Mouse (Mus musculus) midbrain, embryonic 16.5 days (tissue): ENCODE data around the gene Srp68. TPM values are rescaled to one million over a fixed set of nuclear protein-coding genes. Genes with fewer than 3 reads are reported as not detected.

Experiments used
- ATAC-seq: fragments of 200-750 bp; cut with Nextera tagmentation; 2 replicates; pipeline ENCODE4 v1.8.0; 2017; ENCODE audit warnings: moderate TSS enrichment
- H3K27ac ChIP-seq: fragments of 300-500 bp; sonication (generic); 2 replicates; pipeline ENCODE4 v1.5.1; 2014; ENCODE audit warnings: mild to moderate bottlenecking, low read length, mixed read lengths
- H3K27me3 ChIP-seq: fragments of 300-500 bp; sonication (generic); 2 replicates; pipeline ENCODE4 v1.6.1; 2014; ENCODE audit warnings: low read depth, low read length, mixed read lengths; ENCODE audit not compliant: control insufficient read depth, insufficient read depth
- H3K36me3 ChIP-seq: fragments of 300-500 bp; sonication (generic); 2 replicates; pipeline ENCODE4 v1.6.1; 2014; ENCODE audit warnings: mild to moderate bottlenecking, low read length, moderate library complexity, mixed read lengths; ENCODE audit not compliant: control insufficient read depth, insufficient read depth
- H3K4me1 ChIP-seq: fragments of 300-500 bp; sonication (generic); 2 replicates; pipeline ENCODE4 v1.6.1; 2014; ENCODE audit warnings: mild to moderate bottlenecking, low read length, mixed read lengths; ENCODE audit not compliant: control insufficient read depth, insufficient read depth
- H3K4me2 ChIP-seq: fragments of 300-500 bp; sonication (generic); 2 replicates; pipeline ENCODE4 v1.6.1; 2014; ENCODE audit warnings: mild to moderate bottlenecking, low read length, mixed read lengths
- H3K4me3 ChIP-seq: fragments of 300-500 bp; sonication (generic); 2 replicates; pipeline ENCODE4 v1.5.1; 2014; ENCODE audit warnings: low read depth, mild to moderate bottlenecking, low read length, moderate library complexity, mixed read lengths
- H3K9ac ChIP-seq: fragments of 300-500 bp; sonication (generic); 2 replicates; pipeline ENCODE4 v1.6.1; 2014; ENCODE audit warnings: low read depth, low read length, mixed read lengths
- H3K9me3 ChIP-seq: fragments of 300-500 bp; sonication (generic); replicated peaks from 2 replicates; pipeline ENCODE4 v1.6.1; 2014; ENCODE audit warnings: mild to moderate bottlenecking, low read length, mixed read lengths; ENCODE audit not compliant: control insufficient read depth, poor library complexity, severe bottlenecking
- WGBS: fragments of 180-500 bp; shearing (Covaris S2); extraction: QIAGEN DNeasy Blood & Tissue Kit; methylation state at CpG from one replicate; pipeline ENCODE4 v1.1.7; 2014; 5-methylcytosine and 5-hydroxymethylcytosine counted together
- polyA plus RNA-seq: library from polyadenylated mRNA; unstranded; fragments of >200 nt; fragmentation: Nextera tagmentation; extraction: Ambion mirVana; gene quantifications from 2 replicates; pipeline ENCODE4 v1.2.1, GENCODE M21; 2015

Gene Srp68
- polyA plus RNA-seq, 1 experiment from 2014 or later = 58.2 TPM

DNA sequence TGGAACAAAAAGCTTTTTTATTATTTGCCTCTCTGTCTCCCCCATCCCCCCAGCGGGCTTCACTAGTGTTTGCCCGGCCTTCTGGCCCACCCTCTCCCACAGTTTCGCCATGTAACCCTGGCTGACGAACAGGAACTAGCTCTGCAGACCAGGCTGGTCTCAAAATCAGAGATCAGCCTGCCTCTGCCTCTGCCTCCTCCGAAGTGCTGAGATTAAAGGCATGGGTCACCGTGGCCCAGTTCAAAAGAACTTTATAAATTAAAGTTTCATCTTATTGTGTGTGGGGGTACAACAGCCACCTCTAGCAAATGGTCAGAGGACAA lies 76.5 kb downstream of the Srp68 start:
- H3K27me3 ChIP-seq = no peaks in the 10 kb centered on the region
- ATAC-seq = no peak
- H3K4me1 ChIP-seq = peaks cover 34% of the 10 kb centered on the region
- no peak overlapping the region for H3K27ac ChIP-seq
- H3K9me3 ChIP-seq = no peaks in the 10 kb centered on the region
- H3K36me3 ChIP-seq = peaks cover 12% of the 10 kb centered on the region
- peak overlapping the region; percentile 62 for H3K4me2 ChIP-seq
- H3K9ac ChIP-seq = 0 out of 2 replicates have a peak overlapping the region, but pooled peaks have one; percentile 27
- WGBS = 87% methylated on average over 6 of the region's 6 CpGs
- peak overlapping the region; percentile 80 for H3K4me3 ChIP-seq

DNA sequence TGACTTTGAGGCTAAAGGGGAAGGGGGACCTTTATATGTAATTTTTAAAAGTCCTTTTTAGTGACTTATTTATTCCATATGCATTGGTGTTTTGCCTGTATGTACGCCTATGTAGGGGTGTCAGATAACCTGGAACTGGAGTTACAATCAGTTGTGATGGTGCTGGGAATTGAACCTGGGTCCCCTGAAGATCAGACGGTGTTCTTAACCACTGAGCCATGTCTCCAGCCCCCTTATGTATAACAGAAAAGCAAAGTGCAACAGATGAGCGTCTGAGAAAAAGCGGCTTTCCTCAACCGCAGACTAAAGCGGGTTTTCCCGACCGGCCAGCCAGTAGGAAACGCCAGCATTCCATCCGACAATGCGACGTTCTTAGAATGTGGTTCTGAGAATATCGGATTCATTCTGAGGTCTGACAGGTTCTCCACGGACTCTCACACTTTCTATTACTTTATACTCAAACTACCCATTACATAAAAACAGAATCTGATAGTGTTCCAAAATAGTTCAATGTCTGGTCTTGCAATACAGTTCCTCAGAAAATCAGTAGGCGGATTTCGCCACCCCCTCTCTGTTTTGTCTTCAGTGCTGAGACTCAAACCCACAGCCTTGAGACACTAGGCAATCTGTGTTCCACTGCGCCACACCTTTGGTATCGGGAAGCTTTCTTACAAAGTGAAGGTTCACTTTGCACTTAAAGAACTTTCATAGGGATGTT lies 77.0 kb downstream of the Srp68 start:
- H3K4me3 ChIP-seq = peak overlapping the region; percentile 80; the same call in 1 of the 2 replicates
- no peaks in the 10 kb centered on the region for H3K27me3 ChIP-seq
- 94% methylated on average over 18 of the region's 18 CpGs for WGBS
- no peak overlapping the region for H3K9ac ChIP-seq
- H3K36me3 ChIP-seq = peaks cover 12% of the 10 kb centered on the region
- H3K9me3 ChIP-seq = no peaks in the 10 kb centered on the region
- H3K4me1 ChIP-seq = peaks cover 34% of the 10 kb centered on the region
- no peak for ATAC-seq
- no peak overlapping the region for H3K27ac ChIP-seq
- H3K4me2 ChIP-seq = peak overlapping the region; percentile 62; the same call in 1 of the 2 replicates

DNA sequence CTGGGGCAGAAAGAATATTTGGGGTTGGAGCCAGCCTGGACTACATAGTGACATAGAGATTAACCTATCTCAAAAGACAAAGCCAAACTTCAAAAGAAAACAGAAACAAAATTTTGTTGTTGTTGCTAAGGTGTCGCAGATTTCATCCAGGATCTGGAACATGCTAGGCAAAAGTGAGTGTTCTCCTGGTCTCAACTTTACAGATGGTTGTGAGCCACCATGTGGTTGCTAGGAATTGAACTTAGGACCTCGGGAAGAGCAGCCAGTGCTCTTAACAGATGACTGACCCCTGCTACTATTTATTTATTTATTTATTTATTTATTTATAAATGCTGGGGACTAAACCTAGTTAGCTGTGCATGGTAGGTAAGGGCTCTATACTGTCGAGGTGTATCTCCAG lies 77.7 kb downstream of the Srp68 start:
- H3K27me3 ChIP-seq = no peaks in the 10 kb centered on the region
- ATAC-seq = no peak
- H3K4me3 ChIP-seq = no peak overlapping the region
- WGBS = 88% methylated on average over 3 of the region's 3 CpGs
- H3K9me3 ChIP-seq = no peaks in the 10 kb centered on the region
- H3K27ac ChIP-seq = no peak overlapping the region
- peaks cover 34% of the 10 kb centered on the region for H3K4me1 ChIP-seq
- H3K9ac ChIP-seq = no peak overlapping the region
- peaks cover 12% of the 10 kb centered on the region for H3K36me3 ChIP-seq
- H3K4me2 ChIP-seq = no peak overlapping the region

DNA sequence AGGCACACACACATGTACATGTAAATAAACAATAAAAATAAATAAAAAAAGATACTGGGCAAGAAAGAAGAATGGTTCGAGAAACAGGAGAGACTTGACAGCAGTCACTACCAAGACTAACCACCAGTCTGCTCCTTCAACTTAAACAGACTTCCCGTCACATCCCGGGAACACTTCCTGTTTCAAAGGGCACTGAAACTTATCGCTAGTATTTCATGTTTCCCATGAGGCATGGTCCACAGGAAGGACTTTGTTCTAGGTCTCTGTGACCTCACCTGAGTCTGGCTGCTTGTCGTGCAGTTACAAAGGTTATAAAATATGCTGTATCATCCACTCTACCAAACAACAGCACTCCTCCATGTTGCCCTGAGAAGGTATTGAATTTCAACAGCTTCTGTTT lies 78.8 kb downstream of the Srp68 start:
- Histone ChIP-seq H3K4me3 (no peak overlapping the region), H3K9ac (no peak overlapping the region), H3K27ac (no peak overlapping the region), H3K27me3 (no peaks in the 10 kb centered on the region), H3K36me3 (peaks cover 16% of the 10 kb centered on the region), H3K9me3 (no peaks in the 10 kb centered on the region), H3K4me1 (peaks cover 34% of the 10 kb centered on the region), H3K4me2 (no peak overlapping the region)
- WGBS = 85% methylated on average over 5 of the region's 5 CpGs
- ATAC-seq = no peak

Other genes starting within 250 kb of the Srp68 start
- gene H3f3b, start 246.3 kb downstream of the Srp68 start, polyA plus RNA-seq = 2,051 and 2,173 TPM in 2 replicates
- 36.4 and 36.6 TPM in 2 replicates for gene Unk, start 243.9 kb downstream of the Srp68 start, polyA plus RNA-seq
- 0.78 and 0.93 TPM in 2 replicates for gene Unc13d, start 196.3 kb downstream of the Srp68 start, polyA plus RNA-seq
- 159 and 206 TPM in 2 replicates for gene Wbp2, start 187.2 kb downstream of the Srp68 start, polyA plus RNA-seq
- 9.5 and 12.7 TPM in 2 replicates for gene Trim47, start 147.0 kb downstream of the Srp68 start, polyA plus RNA-seq
- gene Trim65, start 143.1 kb downstream of the Srp68 start, polyA plus RNA-seq = 2.2 and 2.3 TPM in 2 replicates
- gene Mrpl38, start 135.3 kb downstream of the Srp68 start, polyA plus RNA-seq = 80.3 and 84.6 TPM in 2 replicates
- 69.4 and 77.1 TPM in 2 replicates for gene Fbf1, start 106.1 kb downstream of the Srp68 start, polyA plus RNA-seq
- gene Ten1, start 75.4 kb downstream of the Srp68 start, polyA plus RNA-seq = 82.0 and 82.5 TPM in 2 replicates
- gene Acox1, start 75.2 kb downstream of the Srp68 start, polyA plus RNA-seq = 64.0 and 71.5 TPM in 2 replicates
- gene Evpl, start 36.1 kb downstream of the Srp68 start, polyA plus RNA-seq = 0.88 and 1.3 TPM in 2 replicates
- 0.46 and 0.62 TPM in 2 replicates for gene Galr2, start 6.7 kb upstream of the Srp68 start, polyA plus RNA-seq
- 122 and 127 TPM in 2 replicates for gene Exoc7, start 33.0 kb upstream of the Srp68 start, polyA plus RNA-seq
- 12.1 and 13.6 TPM in 2 replicates for gene Foxj1, start 61.2 kb upstream of the Srp68 start, polyA plus RNA-seq
- 32.3 and 41.8 TPM in 2 replicates for gene Rnf157, start 138.8 kb upstream of the Srp68 start, polyA plus RNA-seq
- 36.2 and 36.3 TPM in 2 replicates for gene Ubald2, start 159.9 kb upstream of the Srp68 start, polyA plus RNA-seq
- 0.08 TPM in 1 of 2 replicates, not detected in the other for gene Qrich2, start 192.0 kb upstream of the Srp68 start, polyA plus RNA-seq
- gene Prpsap1, start 220.0 kb upstream of the Srp68 start, polyA plus RNA-seq = 177 and 198 TPM in 2 replicates